Mouse (Mus musculus): ENCODE results near the gene Gsk3a. TPM values are rescaled to one million over a fixed set of nuclear protein-coding genes. Genes with fewer than 3 reads are reported as not detected.

The Gsk3a gene
- polyA plus RNA-seq, 1 experiment from 2014 or later, result 14.3 TPM

DNA sequence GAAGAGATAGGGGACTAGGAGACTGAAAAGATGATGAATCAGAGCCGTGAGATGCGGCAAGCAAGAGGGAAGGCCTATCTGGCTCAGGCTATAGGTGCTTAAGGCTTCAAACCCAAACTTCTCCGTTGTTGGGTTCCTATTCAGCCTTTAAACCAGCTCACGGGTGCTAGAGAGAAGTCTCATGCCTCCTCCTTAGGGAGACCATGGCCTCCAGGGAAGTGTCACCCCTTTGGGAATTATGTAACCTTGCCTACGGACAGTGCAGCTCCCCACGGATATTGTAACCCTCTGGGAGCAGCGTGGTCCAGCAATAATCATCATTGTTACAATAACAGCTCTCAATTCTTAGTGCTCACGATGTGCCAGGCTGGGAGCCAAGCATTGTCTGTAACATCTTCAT lies 14.2 kb upstream of the Gsk3a start:
- H3K4me3 ChIP-seq (ENCODE audit: low read depth, low read length), result peak overlapping the region; percentile 93
- no peaks in the 10 kb centered on the region for H3K27me3 ChIP-seq (replicated peaks; ENCODE audit: control insufficient read depth, insufficient read depth, low read length)
- peak overlapping the region; percentile 97 for H3K9ac ChIP-seq (ENCODE audit: low read depth, low read length)
- peak overlapping the region; percentile 99 for H3K27ac ChIP-seq (replicated peaks; ENCODE audit: low read depth, low read length)
- H3K4me2 ChIP-seq (ENCODE audit: low read depth, low read length), result peak overlapping the region; percentile 66
- DNase-seq (ENCODE audit: low spot score) (no peak), ATAC-seq (ENCODE audit: low read depth) (no peak)
- WGBS, result 18% methylated on average over 8 of the region's 8 CpGs
- H3K4me1 ChIP-seq (ENCODE audit: control insufficient read depth, insufficient read depth, low read length), result peaks cover 14% of the 10 kb centered on the region
- H3K36me3 ChIP-seq (ENCODE audit: control insufficient read depth, insufficient read depth, low read length), result no peaks in the 10 kb centered on the region; the same call in 1 of the 2 replicates
- H3K9me3 ChIP-seq (ENCODE audit: control insufficient read depth, low read length), result no peaks in the 10 kb centered on the region

- ATAC-seq (ENCODE audit: low read depth) (peak; percentile 13; the same call in 1 of the 2 replicates), DNase-seq (ENCODE audit: low spot score) (peak; percentile 91)
- peaks cover 4% of the 10 kb centered on the region; the same call in 1 of the 2 replicates for H3K36me3 ChIP-seq (ENCODE audit: control insufficient read depth, insufficient read depth, low read length)
- peak overlapping the region; percentile 93 for H3K4me3 ChIP-seq (ENCODE audit: low read depth, low read length)
- H3K9me3 ChIP-seq (ENCODE audit: control insufficient read depth, low read length), result no peaks in the 10 kb centered on the region
- WGBS, result under 1% methylated on average over 22 of the region's 22 CpGs
- H3K27me3 ChIP-seq (replicated peaks; ENCODE audit: control insufficient read depth, insufficient read depth, low read length), result no peaks in the 10 kb centered on the region
- peak overlapping the region; percentile 99 for H3K27ac ChIP-seq (replicated peaks; ENCODE audit: low read depth, low read length)
- H3K9ac ChIP-seq (ENCODE audit: low read depth, low read length), result peak overlapping the region; percentile 97
- peaks cover 20% of the 10 kb centered on the region for H3K4me1 ChIP-seq (ENCODE audit: control insufficient read depth, insufficient read depth, low read length)
- peak overlapping the region; percentile 66 for H3K4me2 ChIP-seq (ENCODE audit: low read depth, low read length)
These were observed 13.6 kb upstream of the Gsk3a start for GRCm38 (mm10) chr7:25251071-25251791.

DNA sequence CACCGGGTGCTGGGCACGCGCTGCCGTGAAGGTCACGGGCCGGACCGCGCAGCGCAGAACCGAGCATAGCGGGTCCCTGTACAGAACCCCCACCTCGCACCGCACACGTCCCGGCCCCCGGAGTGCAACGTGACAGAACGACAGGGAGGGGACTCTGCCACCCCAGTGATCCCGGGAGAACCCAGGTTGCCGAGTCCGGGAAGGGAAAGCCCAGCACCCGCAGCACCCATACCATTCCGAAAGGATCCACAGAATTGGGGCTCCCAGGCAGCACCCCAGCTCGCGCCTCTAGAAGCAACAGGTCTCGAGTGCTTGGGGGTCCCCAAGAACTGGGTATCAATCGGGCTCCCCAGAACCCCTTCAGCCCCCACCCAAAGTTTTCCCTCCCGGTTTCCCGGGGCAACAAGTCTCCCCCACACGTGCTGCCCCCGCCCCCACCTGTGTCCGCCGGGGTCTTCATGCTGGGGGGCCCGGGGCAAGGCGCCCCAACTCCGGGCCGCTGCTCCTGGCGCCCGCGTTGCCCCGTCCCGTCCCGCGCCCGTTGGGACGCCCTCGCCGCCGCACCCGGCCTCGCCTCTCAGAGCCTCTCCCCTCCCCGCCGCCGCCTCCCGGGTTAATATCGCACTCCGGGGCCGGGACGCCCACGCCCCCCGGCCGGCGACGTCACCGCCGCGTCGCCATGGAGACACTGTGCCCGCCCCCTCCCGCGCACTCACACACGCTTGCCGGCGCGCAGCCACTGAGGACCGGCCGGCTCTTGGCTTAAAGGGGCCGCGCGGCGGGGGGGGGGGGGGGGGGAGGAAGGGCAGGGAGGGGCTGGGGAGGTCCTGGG lies 12.7 kb upstream of the Gsk3a start, which contains the start of gene Erf:
Gene Erf, minus strand, starts transcription at position 621 of the 832 bp plus-strand sequence.
- WGBS, result 1% methylated on average over 32 of the region's 81 CpGs
- H3K36me3 ChIP-seq (ENCODE audit: control insufficient read depth, insufficient read depth, low read length), result peaks cover 12% of the 10 kb centered on the region
- H3K9ac ChIP-seq (ENCODE audit: low read depth, low read length), result peak within 1 kb of the TSS; percentile 97
- ATAC-seq (ENCODE audit: low read depth), result peak; percentile 81
- H3K4me1 ChIP-seq (ENCODE audit: control insufficient read depth, insufficient read depth, low read length), result peaks cover 25% of the 10 kb centered on the region
- peak within 1 kb of the TSS; percentile 99 for H3K27ac ChIP-seq (replicated peaks; ENCODE audit: low read depth, low read length)
- no peaks in the 10 kb centered on the region for H3K9me3 ChIP-seq (ENCODE audit: control insufficient read depth, low read length)
- DNase-seq (ENCODE audit: low spot score), result peak; percentile 95
- peak within 1 kb of the TSS; percentile 66 for H3K4me2 ChIP-seq (ENCODE audit: low read depth, low read length)
- no peaks in the 10 kb centered on the region for H3K27me3 ChIP-seq (replicated peaks; ENCODE audit: control insufficient read depth, insufficient read depth, low read length)
- peak within 1 kb of the TSS; percentile 93 for H3K4me3 ChIP-seq (ENCODE audit: low read depth, low read length)

GRCm38 (mm10) chr7:25249314-25250140 lies 11.9 kb upstream of the Gsk3a start:
- H3K9me3 ChIP-seq (ENCODE audit: control insufficient read depth, low read length), result no peaks in the 10 kb centered on the region
- DNase-seq (ENCODE audit: low spot score), result peak; percentile 94
- peaks cover 20% of the 10 kb centered on the region for H3K36me3 ChIP-seq (ENCODE audit: control insufficient read depth, insufficient read depth, low read length)
- H3K27ac ChIP-seq (replicated peaks; ENCODE audit: low read depth, low read length), result peak overlapping the region; percentile 99
- no peaks in the 10 kb centered on the region for H3K27me3 ChIP-seq (replicated peaks; ENCODE audit: control insufficient read depth, insufficient read depth, low read length)
- H3K4me2 ChIP-seq (ENCODE audit: low read depth, low read length), result peak overlapping the region; percentile 66
- H3K4me1 ChIP-seq (ENCODE audit: control insufficient read depth, insufficient read depth, low read length), result peaks cover 25% of the 10 kb centered on the region
- ATAC-seq (ENCODE audit: low read depth), result peak; percentile 67
- peak overlapping the region; percentile 97 for H3K9ac ChIP-seq (ENCODE audit: low read depth, low read length)
- peak overlapping the region; percentile 93 for H3K4me3 ChIP-seq (ENCODE audit: low read depth, low read length)
- WGBS, result 1% methylated on average over 35 of the region's 73 CpGs

- Histone ChIP-seq H3K9ac (ENCODE audit: low read depth, low read length) (peak overlapping the region; percentile 97), H3K4me1 (ENCODE audit: control insufficient read depth, insufficient read depth, low read length) (peaks cover 25% of the 10 kb centered on the region), H3K4me2 (ENCODE audit: low read depth, low read length) (peak overlapping the region; percentile 66), H3K4me3 (ENCODE audit: low read depth, low read length) (peak overlapping the region; percentile 93), H3K27me3 (replicated peaks; ENCODE audit: control insufficient read depth, insufficient read depth, low read length) (no peaks in the 10 kb centered on the region), H3K36me3 (ENCODE audit: control insufficient read depth, insufficient read depth, low read length) (peaks cover 26% of the 10 kb centered on the region), H3K9me3 (ENCODE audit: control insufficient read depth, low read length) (no peaks in the 10 kb centered on the region), H3K27ac (replicated peaks; ENCODE audit: low read depth, low read length) (peak overlapping the region; percentile 99)
- WGBS, result under 1% methylated on average over 19 of the region's 25 CpGs
- DNase-seq (ENCODE audit: low spot score), result no peak
- peak; percentile 13 for ATAC-seq (ENCODE audit: low read depth)
These were observed 11.2 kb upstream of the Gsk3a start for GRCm38 (mm10) chr7:25248846-25249313.

GRCm38 (mm10) chr7:25248018-25248647 lies 10.5 kb upstream of the Gsk3a start:
- peaks cover 25% of the 10 kb centered on the region for H3K4me1 ChIP-seq (ENCODE audit: control insufficient read depth, insufficient read depth, low read length)

GRCm38 (mm10) chr7:25247498-25247897 lies 9.8 kb upstream of the Gsk3a start:
- H3K9me3 ChIP-seq (ENCODE audit: control insufficient read depth, low read length), result no peaks in the 10 kb centered on the region
- H3K9ac ChIP-seq (ENCODE audit: low read depth, low read length), result peak overlapping the region; percentile 97
- peaks cover 40% of the 10 kb centered on the region for H3K36me3 ChIP-seq (ENCODE audit: control insufficient read depth, insufficient read depth, low read length)
- H3K4me2 ChIP-seq (ENCODE audit: low read depth, low read length), result peak overlapping the region; percentile 66
- no peak for ATAC-seq (ENCODE audit: low read depth)
- peak overlapping the region; percentile 93 for H3K4me3 ChIP-seq (ENCODE audit: low read depth, low read length)
- H3K27ac ChIP-seq (replicated peaks; ENCODE audit: low read depth, low read length), result peak overlapping the region; percentile 99
- peaks cover 25% of the 10 kb centered on the region for H3K4me1 ChIP-seq (ENCODE audit: control insufficient read depth, insufficient read depth, low read length)
- no peak for DNase-seq (ENCODE audit: low spot score)
- WGBS, result 8% methylated on average over 3 of the region's 3 CpGs
- no peaks in the 10 kb centered on the region for H3K27me3 ChIP-seq (replicated peaks; ENCODE audit: control insufficient read depth, insufficient read depth, low read length)

More at GRCm38 (mm10) chr7:25248018-25248647, 10.5 kb upstream of the Gsk3a start:
- peaks cover 34% of the 10 kb centered on the region for H3K36me3 ChIP-seq (ENCODE audit: control insufficient read depth, insufficient read depth, low read length)
- no peaks in the 10 kb centered on the region for H3K9me3 ChIP-seq (ENCODE audit: control insufficient read depth, low read length)
- DNase-seq (ENCODE audit: low spot score), result peak; percentile 67
- 2% methylated on average over 18 of the region's 18 CpGs for WGBS
- H3K27ac ChIP-seq (replicated peaks; ENCODE audit: low read depth, low read length), result peak overlapping the region; percentile 99
- peak; percentile 20; the same call in 1 of the 2 replicates for ATAC-seq (ENCODE audit: low read depth)
- H3K4me3 ChIP-seq (ENCODE audit: low read depth, low read length), result peak overlapping the region; percentile 93
- no peaks in the 10 kb centered on the region for H3K27me3 ChIP-seq (replicated peaks; ENCODE audit: control insufficient read depth, insufficient read depth, low read length)
- H3K4me2 ChIP-seq (ENCODE audit: low read depth, low read length), result peak overlapping the region; percentile 66
- H3K9ac ChIP-seq (ENCODE audit: low read depth, low read length), result peak overlapping the region; percentile 97

Data from embryonic facial prominence, embryonic 14.5 days (tissue).